Mouse (Mus musculus): ENCODE measurements around the gene Col17a1.

DNA sequence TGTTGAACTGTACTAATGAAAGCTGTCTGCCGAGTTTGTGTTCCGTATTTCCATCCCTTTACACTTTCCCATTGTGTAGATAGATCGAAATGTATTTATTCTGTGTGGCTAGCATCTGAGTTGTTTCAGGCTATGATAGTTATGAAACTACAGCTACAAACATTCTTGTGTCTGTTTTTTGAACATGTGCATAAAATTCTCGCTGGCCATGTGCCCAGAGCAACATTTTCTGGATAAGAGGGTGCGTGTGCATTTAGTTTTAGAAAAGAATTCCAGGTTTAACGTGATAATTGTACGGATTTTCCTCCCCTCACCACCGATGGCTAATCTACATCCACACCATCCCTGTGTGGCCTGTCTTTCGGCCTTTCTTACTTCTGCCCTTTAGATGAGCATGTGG lies 21.6 kb upstream of the Col17a1 start:
- TF ChIP-seq POLR2A (IDR thresholded peaks at IDR 0.05; ENCODE audit: low read depth, low read length) = no peak
- TF ChIP-seq CTCF (conservative IDR thresholded peaks at IDR 0.05; ENCODE audit: insufficient read depth, insufficient read length, low read depth, low read length) = no peak
